Mouse (Mus musculus): ENCODE results near the gene St3gal6.

The St3gal6 gene

GRCm38 (mm10) chr16:58432384-58432783 lies 91.7 kb downstream of the St3gal6 start:
- no peak for DNase-seq (ENCODE audit: low read depth, low spot score)

GRCm38 (mm10) chr16:58430246-58430645 lies 93.8 kb downstream of the St3gal6 start:
- no peak for DNase-seq (ENCODE audit: low read depth, low spot score)

GRCm38 (mm10) chr16:58421696-58422354 lies 102.2 kb downstream of the St3gal6 start:
- DNase-seq (ENCODE audit: low read depth, low spot score): no peak
